16 mouse cellular contexts compared by ENCODE assay signal in the genomic region with DNA sequence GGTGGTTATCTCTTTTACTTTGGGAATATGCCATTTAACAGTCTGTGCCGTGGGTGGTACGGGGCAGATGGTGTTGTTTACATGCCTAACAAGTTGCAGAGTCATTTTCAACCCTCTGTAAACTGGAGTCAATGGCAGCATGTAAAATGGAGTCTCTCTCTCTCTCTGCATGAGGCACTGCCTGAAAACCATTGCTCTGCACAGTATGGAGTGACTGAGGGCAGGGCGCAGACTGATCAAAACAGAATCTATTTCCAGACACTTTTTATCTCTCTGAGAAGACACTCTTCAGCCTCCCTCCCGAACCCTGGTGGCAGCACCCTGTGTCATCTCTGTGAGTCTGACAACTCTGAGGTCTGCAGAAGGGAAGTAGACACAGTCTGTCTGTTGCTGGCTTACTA.
DNase-seq lines count a peak whose midpoint lies in the region; ATAC-seq and TF ChIP-seq lines count a peak whose summit lies in the region.
"Had no signal": no experiment of that assay in that cellular context is flagged by ENCODE, and none has a peak within 500 bp of the region (broad histone marks: within the 10 kb centered on the region; RNA-seq: fewer than 3 reads in every experiment).

No protein-coding gene starts in this region.

- H3K4me3 ChIP-seq in heart, embryonic 11.5 days (ENCODE audit: low read depth, low read length) = no peak overlapping the region
- no peak overlapping the region for H3K4me3 ChIP-seq in kidney, adult 2 months (ENCODE audit: insufficient read depth, low read depth, low read length)
- H3K4me3 ChIP-seq: forebrain, embryonic 12.5 days; limb, embryonic 12.5 days had no signal

- no peak overlapping the region for H3K4me2 ChIP-seq in heart, embryonic 11.5 days
- H3K4me2 ChIP-seq: forebrain, embryonic 12.5 days; limb, embryonic 12.5 days had no signal

- WGBS in heart, embryonic 11.5 days (ENCODE audit: insufficient replicate concordance) = 50% methylated on average over 4 of the region's 4 CpGs
- 90% methylated on average over 4 of the region's 4 CpGs for WGBS in kidney, adult 2 months

- H3K36me3 ChIP-seq in heart, embryonic 11.5 days (ENCODE audit: control insufficient read depth, insufficient read depth, low read length) = no peaks in the 10 kb centered on the region
- H3K36me3 ChIP-seq in kidney, adult 2 months (ENCODE audit: control insufficient read depth, insufficient read depth, low read length) = no peaks in the 10 kb centered on the region
- H3K36me3 ChIP-seq: forebrain, embryonic 12.5 days; limb, embryonic 12.5 days had no signal

- TF ChIP-seq POLR2A in kidney, adult 2 months (IDR thresholded peaks at IDR 0.05; ENCODE audit: low read depth, low read length) = no peak

- no peaks in the 10 kb centered on the region for H3K9me3 ChIP-seq in heart, embryonic 11.5 days (replicated peaks; ENCODE audit: control insufficient read depth, low read length)
- H3K9me3 ChIP-seq: forebrain, embryonic 12.5 days; limb, embryonic 12.5 days had no signal

- H3K27ac ChIP-seq in heart, embryonic 11.5 days (ENCODE audit: low read depth, low read length) = peak overlapping the region; percentile 87
- H3K27ac ChIP-seq in kidney, adult 2 months (ENCODE audit: insufficient read depth, low read depth, low read length) = no peak overlapping the region
- H3K27ac ChIP-seq: forebrain, embryonic 12.5 days; limb, embryonic 12.5 days had no signal

- no peak for TF ChIP-seq CTCF in kidney, adult 2 months (conservative IDR thresholded peaks at IDR 0.05; ENCODE audit: insufficient read depth, insufficient read length, low read depth, low read length)

- no peaks in the 10 kb centered on the region for H3K27me3 ChIP-seq in heart, embryonic 11.5 days (ENCODE audit: control insufficient read depth, insufficient read depth, low read length)
- no peaks in the 10 kb centered on the region for H3K27me3 ChIP-seq in kidney, adult 2 months (replicated peaks; ENCODE audit: control insufficient read depth, insufficient read depth, low read length)
- H3K27me3 ChIP-seq: forebrain, embryonic 12.5 days; limb, embryonic 12.5 days; Patski had no signal

- no peak for ATAC-seq in heart, embryonic 11.5 days (replicated peaks; ENCODE audit: insufficient number of reproducible peaks, low FRiP score, low TSS enrichment)
- ATAC-seq: intestine, embryonic 16.5 days; Patski had no signal

- H3K4me1 ChIP-seq in heart, embryonic 11.5 days (ENCODE audit: control insufficient read depth, insufficient read depth, low read length) = peaks cover 29% of the 10 kb centered on the region
- H3K4me1 ChIP-seq in kidney, adult 2 months (ENCODE audit: control insufficient read depth, insufficient read depth, low read length) = peaks cover 6% of the 10 kb centered on the region; the same call in 1 of the 2 replicates
- H3K4me1 ChIP-seq: forebrain, embryonic 12.5 days; limb, embryonic 12.5 days had no signal

- H3K9ac ChIP-seq in heart, embryonic 11.5 days (ENCODE audit: low read depth, low read length) = no peak overlapping the region
- H3K9ac ChIP-seq: forebrain, embryonic 12.5 days; limb, embryonic 12.5 days had no signal

- DNase-seq in heart, adult 11 months = no peak
- DNase-seq in MEL-GATA-1-ER (ENCODE audit: extremely low read depth, low read depth) = peak; percentile 79
- DNase-seq in layer of hippocampus, adult 11-12 months (ENCODE audit: low spot score) = peak; percentile 77
- peak; percentile 21 for DNase-seq in liver
- no peak for DNase-seq in kidney, adult 2 months
- DNase-seq in adrenal gland, adult 8-10 months = no peak
- DNase-seq in ovary, adult 18-20 months (ENCODE audit: low spot score) = no peak
- DNase-seq: adrenal gland, postnatal 14 days; cerebellum, adult 18-20 months; lung, postnatal 36 days; thymus, postnatal 4 days had no signal

Comparison
In these comparisons a context has a peak if more than half of its experiments do, and no peak if none do; other contexts are left out.
1. DNase-seq: peak in MEL-GATA-1-ER (single experiment), layer of hippocampus, adult 11-12 months (single experiment) and liver (single experiment); none in heart, adult 11 months (single experiment), kidney, adult 2 months (single experiment), adrenal gland, adult 8-10 months (single experiment) and ovary, adult 18-20 months (single experiment).